Mouse (Mus musculus): Measurements from ENCODE around the gene Bcar3. TPM values are rescaled to one million over a fixed set of nuclear protein-coding genes. Genes with fewer than 3 reads are reported as not detected.

The Bcar3 gene
- polyA plus RNA-seq, 1 experiment from 2014 or later = 4.5 TPM

GRCm38 (mm10) chr3:122360721-122361138 is 66.8 kb downstream of the Bcar3 start:
- no peak overlapping the region for H3K4me2 ChIP-seq (ENCODE audit: low read depth, low read length)
- H3K36me3 ChIP-seq (ENCODE audit: control insufficient read depth, insufficient read depth) = no peaks in the 10 kb centered on the region
- 41% methylated on average over 5 of the region's 5 CpGs for WGBS
- no peak overlapping the region for H3K27ac ChIP-seq (ENCODE audit: low read length)
- ATAC-seq (replicated peaks; ENCODE audit: extremely low read depth, insufficient read depth, low FRiP score) = peak; percentile 51; the same call in 1 of the 2 replicates
- H3K9ac ChIP-seq (ENCODE audit: low read length) = no peak overlapping the region
- no peaks in the 10 kb centered on the region for H3K9me3 ChIP-seq (replicated peaks; ENCODE audit: control insufficient read depth, low read length)
- H3K27me3 ChIP-seq (ENCODE audit: control insufficient read depth, insufficient read depth, low read length) = no peaks in the 10 kb centered on the region
- peaks cover 13% of the 10 kb centered on the region for H3K4me1 ChIP-seq (ENCODE audit: control insufficient read depth, insufficient read depth, low read length)
- H3K4me3 ChIP-seq (ENCODE audit: low read length) = no peak overlapping the region

GRCm38 (mm10) chr3:122362719-122363118 is 68.8 kb downstream of the Bcar3 start:
- no peaks in the 10 kb centered on the region for H3K36me3 ChIP-seq (ENCODE audit: control insufficient read depth, insufficient read depth)
- ATAC-seq (replicated peaks; ENCODE audit: extremely low read depth, insufficient read depth, low FRiP score) = no peak
- no peak overlapping the region for H3K4me3 ChIP-seq (ENCODE audit: low read length)
- H3K4me2 ChIP-seq (ENCODE audit: low read depth, low read length) = no peak overlapping the region
- H3K9ac ChIP-seq (ENCODE audit: low read length) = no peak overlapping the region
- H3K4me1 ChIP-seq (ENCODE audit: control insufficient read depth, insufficient read depth, low read length) = peaks cover 13% of the 10 kb centered on the region
- H3K27me3 ChIP-seq (ENCODE audit: control insufficient read depth, insufficient read depth, low read length) = no peaks in the 10 kb centered on the region
- no peaks in the 10 kb centered on the region for H3K9me3 ChIP-seq (replicated peaks; ENCODE audit: control insufficient read depth, low read length)
- H3K27ac ChIP-seq (ENCODE audit: low read length) = no peak overlapping the region
- WGBS = 31% methylated on average over 2 of the region's 2 CpGs

- H3K4me2 ChIP-seq (ENCODE audit: low read depth, low read length) = no peak overlapping the region
- H3K9me3 ChIP-seq (replicated peaks; ENCODE audit: control insufficient read depth, low read length) = no peaks in the 10 kb centered on the region
- ATAC-seq (replicated peaks; ENCODE audit: extremely low read depth, insufficient read depth, low FRiP score) = no peak
- H3K36me3 ChIP-seq (ENCODE audit: control insufficient read depth, insufficient read depth) = no peaks in the 10 kb centered on the region
- H3K27ac ChIP-seq (ENCODE audit: low read length) = no peak overlapping the region
- H3K27me3 ChIP-seq (ENCODE audit: control insufficient read depth, insufficient read depth, low read length) = no peaks in the 10 kb centered on the region
- no peak overlapping the region for H3K9ac ChIP-seq (ENCODE audit: low read length)
- H3K4me1 ChIP-seq (ENCODE audit: control insufficient read depth, insufficient read depth, low read length) = peaks cover 13% of the 10 kb centered on the region
- WGBS = 53% methylated on average over 3 of the region's 3 CpGs
- no peak overlapping the region for H3K4me3 ChIP-seq (ENCODE audit: low read length)
Measured at GRCm38 (mm10) chr3:122364565-122364964, 70.6 kb downstream of the Bcar3 start.

GRCm38 (mm10) chr3:122365326-122365725 is 71.4 kb downstream of the Bcar3 start:
- no peak overlapping the region for H3K4me2 ChIP-seq (ENCODE audit: low read depth, low read length)
- peak; percentile 71 for ATAC-seq (replicated peaks; ENCODE audit: extremely low read depth, insufficient read depth, low FRiP score)

GRCm38 (mm10) chr3:122371646-122372341 is 77.9 kb downstream of the Bcar3 start:
- no peaks in the 10 kb centered on the region for H3K9me3 ChIP-seq (replicated peaks; ENCODE audit: control insufficient read depth, low read length)
- no peak for ATAC-seq (replicated peaks; ENCODE audit: extremely low read depth, insufficient read depth, low FRiP score)
- H3K9ac ChIP-seq (ENCODE audit: low read length) = no peak overlapping the region
- WGBS = 85% methylated on average over 8 of the region's 8 CpGs
- no peaks in the 10 kb centered on the region for H3K27me3 ChIP-seq (ENCODE audit: control insufficient read depth, insufficient read depth, low read length)
- no peaks in the 10 kb centered on the region for H3K36me3 ChIP-seq (ENCODE audit: control insufficient read depth, insufficient read depth)
- H3K4me3 ChIP-seq (ENCODE audit: low read length) = no peak overlapping the region
- no peak overlapping the region for H3K4me2 ChIP-seq (ENCODE audit: low read depth, low read length)
- no peak overlapping the region for H3K27ac ChIP-seq (ENCODE audit: low read length)
- H3K4me1 ChIP-seq (ENCODE audit: control insufficient read depth, insufficient read depth, low read length) = peaks cover 11% of the 10 kb centered on the region

More at GRCm38 (mm10) chr3:122365326-122365725, 71.4 kb downstream of the Bcar3 start:
- Histone ChIP-seq H3K27ac (ENCODE audit: low read length) (peak overlapping the region; percentile 34; the same call in 1 of the 2 replicates), H3K27me3 (ENCODE audit: control insufficient read depth, insufficient read depth, low read length) (no peaks in the 10 kb centered on the region), H3K4me3 (ENCODE audit: low read length) (no peak overlapping the region), H3K4me1 (ENCODE audit: control insufficient read depth, insufficient read depth, low read length) (peaks cover 13% of the 10 kb centered on the region), H3K9me3 (replicated peaks; ENCODE audit: control insufficient read depth, low read length) (no peaks in the 10 kb centered on the region), H3K9ac (ENCODE audit: low read length) (0 out of 2 replicates have a peak overlapping the region, but pooled peaks have one; percentile 4), H3K36me3 (ENCODE audit: control insufficient read depth, insufficient read depth) (no peaks in the 10 kb centered on the region)
- WGBS = 10% methylated on average over 3 of the region's 3 CpGs

GRCm38 (mm10) chr3:122372617-122373016 is 78.7 kb downstream of the Bcar3 start:
- H3K4me3 ChIP-seq (ENCODE audit: low read length) = no peak overlapping the region
- H3K27me3 ChIP-seq (ENCODE audit: control insufficient read depth, insufficient read depth, low read length) = no peaks in the 10 kb centered on the region
- no peak for ATAC-seq (replicated peaks; ENCODE audit: extremely low read depth, insufficient read depth, low FRiP score)
- peaks cover 18% of the 10 kb centered on the region for H3K4me1 ChIP-seq (ENCODE audit: control insufficient read depth, insufficient read depth, low read length)
- H3K4me2 ChIP-seq (ENCODE audit: low read depth, low read length) = no peak overlapping the region
- H3K36me3 ChIP-seq (ENCODE audit: control insufficient read depth, insufficient read depth) = no peaks in the 10 kb centered on the region
- no peaks in the 10 kb centered on the region for H3K9me3 ChIP-seq (replicated peaks; ENCODE audit: control insufficient read depth, low read length)
- no peak overlapping the region for H3K27ac ChIP-seq (ENCODE audit: low read length)
- H3K9ac ChIP-seq (ENCODE audit: low read length) = no peak overlapping the region
- WGBS = 38% methylated on average over 4 of the region's 4 CpGs

- H3K4me3 ChIP-seq (ENCODE audit: low read length) = no peak overlapping the region
- ATAC-seq (replicated peaks; ENCODE audit: extremely low read depth, insufficient read depth, low FRiP score) = no peak
Measured at GRCm38 (mm10) chr3:122376011-122376410, 82.1 kb downstream of the Bcar3 start.

GRCm38 (mm10) chr3:122376412-122376831 is 82.5 kb downstream of the Bcar3 start:
- Histone ChIP-seq H3K4me2 (ENCODE audit: low read depth, low read length) (no peak overlapping the region), H3K4me3 (ENCODE audit: low read length) (no peak overlapping the region), H3K9ac (ENCODE audit: low read length) (no peak overlapping the region), H3K27ac (ENCODE audit: low read length) (peak overlapping the region; percentile 21; the same call in 1 of the 2 replicates), H3K9me3 (replicated peaks; ENCODE audit: control insufficient read depth, low read length) (no peaks in the 10 kb centered on the region), H3K36me3 (ENCODE audit: control insufficient read depth, insufficient read depth) (no peaks in the 10 kb centered on the region), H3K27me3 (ENCODE audit: control insufficient read depth, insufficient read depth, low read length) (no peaks in the 10 kb centered on the region), H3K4me1 (ENCODE audit: control insufficient read depth, insufficient read depth, low read length) (peaks cover 21% of the 10 kb centered on the region)
- WGBS = 54% methylated on average over 10 of the region's 10 CpGs
- no peak for ATAC-seq (replicated peaks; ENCODE audit: extremely low read depth, insufficient read depth, low FRiP score)

More at GRCm38 (mm10) chr3:122376011-122376410, 82.1 kb downstream of the Bcar3 start:
- Histone ChIP-seq H3K4me2 (ENCODE audit: low read depth, low read length) (no peak overlapping the region), H3K4me1 (ENCODE audit: control insufficient read depth, insufficient read depth, low read length) (peaks cover 21% of the 10 kb centered on the region), H3K27me3 (ENCODE audit: control insufficient read depth, insufficient read depth, low read length) (no peaks in the 10 kb centered on the region), H3K9ac (ENCODE audit: low read length) (no peak overlapping the region), H3K9me3 (replicated peaks; ENCODE audit: control insufficient read depth, low read length) (no peaks in the 10 kb centered on the region), H3K36me3 (ENCODE audit: control insufficient read depth, insufficient read depth) (no peaks in the 10 kb centered on the region), H3K27ac (ENCODE audit: low read length) (no peak overlapping the region)

- Histone ChIP-seq H3K9me3 (replicated peaks; ENCODE audit: control insufficient read depth, low read length) (no peaks in the 10 kb centered on the region), H3K27ac (ENCODE audit: low read length) (no peak overlapping the region; the same call in 1 of the 2 replicates), H3K4me3 (ENCODE audit: low read length) (no peak overlapping the region), H3K4me1 (ENCODE audit: control insufficient read depth, insufficient read depth, low read length) (peaks cover 21% of the 10 kb centered on the region), H3K4me2 (ENCODE audit: low read depth, low read length) (no peak overlapping the region), H3K36me3 (ENCODE audit: control insufficient read depth, insufficient read depth) (no peaks in the 10 kb centered on the region), H3K27me3 (ENCODE audit: control insufficient read depth, insufficient read depth, low read length) (no peaks in the 10 kb centered on the region), H3K9ac (ENCODE audit: low read length) (no peak overlapping the region)
- WGBS = 43% methylated on average over 8 of the region's 8 CpGs
- no peak for ATAC-seq (replicated peaks; ENCODE audit: extremely low read depth, insufficient read depth, low FRiP score)
Measured at GRCm38 (mm10) chr3:122376841-122377464, 83.0 kb downstream of the Bcar3 start.

Measured in heart, embryonic 16.5 days (tissue).